Mouse (Mus musculus) limb, embryonic 14.5 days (tissue): Measurements from ENCODE around the gene Thoc6. TPM values are rescaled to one million over a fixed set of nuclear protein-coding genes. Genes with fewer than 3 reads are reported as not detected.

Experiments used
- ATAC-seq: fragments of 200-750 bp; cut with Nextera tagmentation; 2 replicates; pipeline ENCODE4 v1.8.0; 2017; ENCODE audit warnings: low read depth, moderate number of reproducible peaks, moderate TSS enrichment; ENCODE audit not compliant: low FRiP score
- DNase-seq: peaks from one replicate; pipeline ENCODE4 v3.0.0-alpha.2; 2015; ENCODE audit warnings: low spot score
- H3K27ac ChIP-seq: fragments of 300-500 bp; sonication (generic); replicated peaks from 2 replicates; pipeline ENCODE4 v1.5.1; 2014; ENCODE audit warnings: low read depth, mild to moderate bottlenecking, low read length, moderate library complexity, mixed read lengths
- H3K27me3 ChIP-seq: fragments of 300-500 bp; sonication (generic); 2 replicates; pipeline ENCODE4 v1.6.1; 2014; ENCODE audit warnings: low read length, mixed read lengths; ENCODE audit not compliant: control insufficient read depth, insufficient read depth
- H3K36me3 ChIP-seq: fragments of 300-500 bp; sonication (generic); 2 replicates; pipeline ENCODE4 v1.6.1; 2014; ENCODE audit warnings: mild to moderate bottlenecking, low read length, moderate library complexity, mixed read lengths; ENCODE audit not compliant: control insufficient read depth, insufficient read depth
- H3K4me1 ChIP-seq: fragments of 300-500 bp; sonication (generic); 2 replicates; pipeline ENCODE4 v1.6.1; 2014; ENCODE audit warnings: antibody characterized with exemption, low read length, mixed read lengths; ENCODE audit not compliant: control insufficient read depth, insufficient read depth
- H3K4me2 ChIP-seq: fragments of 300-500 bp; sonication (generic); replicated peaks from 2 replicates; pipeline ENCODE4 v1.6.1; 2014; ENCODE audit warnings: low read depth, mild to moderate bottlenecking, low read length, moderate library complexity; ENCODE audit not compliant: severe bottlenecking
- H3K4me3 ChIP-seq: fragments of 300-500 bp; sonication (generic); replicated peaks from 2 replicates; pipeline ENCODE4 v1.5.1; 2014; ENCODE audit warnings: low read length
- H3K9ac ChIP-seq: fragments of 300-500 bp; sonication (generic); 2 replicates; pipeline ENCODE4 v1.6.1; 2014; ENCODE audit warnings: mild to moderate bottlenecking, low read depth, low read length, moderate library complexity; ENCODE audit not compliant: severe bottlenecking
- H3K9me3 ChIP-seq: fragments of 300-500 bp; sonication (generic); 2 replicates; pipeline ENCODE4 v1.6.1; 2016; ENCODE audit warnings: low read length; ENCODE audit not compliant: control insufficient read depth
- POLR2A ChIP-seq: fragments of 200-500 bp; IDR thresholded peaks from 2 replicates; pipeline ENCODE4 v1.8.0; 2012; ENCODE audit warnings: inconsistent platforms, mild to moderate bottlenecking, moderate library complexity, borderline replicate concordance; ENCODE audit not compliant: insufficient read depth, insufficient read length; ENCODE audit errors: extremely low read depth
- WGBS: fragments of 180-500 bp; shearing (Covaris S2); extraction: QIAGEN DNeasy Blood & Tissue Kit; methylation state at CpG from one replicate; pipeline ENCODE4 v1.1.7; 2014; 5-methylcytosine and 5-hydroxymethylcytosine counted together
- polyA plus RNA-seq, 2 experiments: library from polyadenylated mRNA; depleted of rRNA in 1 of 2; stranded (reverse) in 1 of 2; unstranded in 1 of 2; fragments of >200 nt; fragmentation: Nextera tagmentation in 1 of 2; extraction: Ambion mirVana in 1 of 2; gene quantifications; 2 replicates each; pipeline versions ENCODE4 v1.2.1 to v1.2.3; 2012 to 2014

The Thoc6 gene
- polyA plus RNA-seq, 2 experiments, result 44.2 to 45.5 TPM

DNA sequence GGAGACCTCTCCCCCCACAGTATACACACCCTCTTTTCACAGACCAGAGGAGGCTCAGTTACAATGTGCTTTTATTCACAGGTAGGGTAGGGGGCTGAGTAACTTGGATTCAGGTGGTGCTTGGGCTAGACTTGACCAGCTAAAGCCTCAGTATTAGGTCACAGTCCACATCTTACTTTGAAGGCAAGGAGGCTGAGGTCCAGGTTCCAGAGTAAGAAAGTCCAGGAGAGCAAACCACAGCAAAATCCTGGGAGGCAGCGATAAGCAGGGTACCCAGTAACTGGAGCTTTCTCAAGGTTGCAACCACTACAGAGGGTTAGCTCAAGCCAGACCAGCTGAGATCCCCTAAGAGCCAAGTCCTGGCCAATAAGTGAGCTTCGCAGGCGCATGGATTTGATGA, 8.8 kb upstream of the Thoc6 start:
- ATAC-seq (no peak), DNase-seq (no peak)
- H3K4me2 ChIP-seq, result peak overlapping the region; percentile 34

DNA sequence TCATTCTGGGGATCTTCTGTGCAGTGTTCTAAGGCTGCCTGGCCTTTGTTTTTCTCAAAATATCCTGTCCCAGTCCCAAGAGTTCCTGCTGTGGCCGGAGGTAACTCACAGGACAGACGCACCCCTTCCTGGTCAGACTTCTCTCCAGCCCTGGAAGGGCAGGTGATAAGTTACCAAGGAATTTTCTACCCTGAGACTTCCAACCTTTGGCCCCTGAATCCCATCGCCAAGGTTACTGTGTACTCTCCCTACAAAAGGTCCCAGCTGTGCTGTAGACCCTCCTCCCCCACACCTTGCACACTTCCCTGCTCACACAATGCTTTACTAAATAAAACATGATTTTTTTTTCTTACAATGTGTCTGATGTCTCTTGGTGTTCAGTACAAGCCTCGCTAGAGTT, 8.4 kb upstream of the Thoc6 start:
- TF ChIP-seq POLR2A, result no peak
- WGBS, result 62% methylated on average over 4 of the region's 4 CpGs
- Histone ChIP-seq H3K4me2 (no peak overlapping the region), H3K4me1 (peaks cover 33% of the 10 kb centered on the region), H3K27me3 (peaks cover 44% of the 10 kb centered on the region), H3K4me3 (no peak overlapping the region), H3K9ac (no peak overlapping the region), H3K9me3 (no peaks in the 10 kb centered on the region), H3K36me3 (no peaks in the 10 kb centered on the region), H3K27ac (no peak overlapping the region)
- no peak for DNase-seq
- no peak for ATAC-seq

More for the DNA sequence above, 8.8 kb upstream of the Thoc6 start:
- Histone ChIP-seq H3K4me3 (no peak overlapping the region; the same call in 1 of the 2 replicates), H3K9me3 (no peaks in the 10 kb centered on the region), H3K27ac (no peak overlapping the region), H3K27me3 (peaks cover 44% of the 10 kb centered on the region), H3K4me1 (peaks cover 31% of the 10 kb centered on the region), H3K36me3 (no peaks in the 10 kb centered on the region), H3K9ac (no peak overlapping the region)
- 62% methylated on average over 3 of the region's 3 CpGs for WGBS
- no peak for TF ChIP-seq POLR2A

DNA sequence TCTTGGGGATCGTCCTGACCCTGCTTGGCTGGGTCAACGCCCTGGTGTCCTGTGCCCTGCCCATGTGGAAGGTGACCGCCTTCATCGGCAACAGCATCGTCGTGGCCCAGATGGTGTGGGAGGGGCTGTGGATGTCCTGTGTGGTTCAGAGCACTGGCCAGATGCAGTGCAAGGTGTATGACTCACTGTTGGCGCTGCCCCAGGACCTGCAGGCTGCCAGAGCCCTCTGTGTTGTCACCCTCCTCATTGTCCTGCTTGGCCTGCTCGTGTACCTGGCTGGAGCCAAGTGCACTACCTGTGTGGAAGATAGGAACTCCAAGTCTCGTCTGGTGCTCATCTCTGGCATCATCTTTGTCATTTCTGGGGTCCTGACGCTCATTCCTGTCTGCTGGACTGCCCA, 7.4 kb upstream of the Thoc6 start:
- no peak for DNase-seq
- H3K4me3 ChIP-seq, result no peak overlapping the region
- WGBS, result 64% methylated on average over 10 of the region's 10 CpGs
- peaks cover 50% of the 10 kb centered on the region for H3K27me3 ChIP-seq
- no peak overlapping the region for H3K9ac ChIP-seq
- no peaks in the 10 kb centered on the region for H3K36me3 ChIP-seq
- no peak overlapping the region for H3K27ac ChIP-seq
- no peak overlapping the region for H3K4me2 ChIP-seq
- ATAC-seq, result no peak
- no peak for TF ChIP-seq POLR2A
- no peaks in the 10 kb centered on the region for H3K9me3 ChIP-seq
- peaks cover 39% of the 10 kb centered on the region for H3K4me1 ChIP-seq

DNA sequence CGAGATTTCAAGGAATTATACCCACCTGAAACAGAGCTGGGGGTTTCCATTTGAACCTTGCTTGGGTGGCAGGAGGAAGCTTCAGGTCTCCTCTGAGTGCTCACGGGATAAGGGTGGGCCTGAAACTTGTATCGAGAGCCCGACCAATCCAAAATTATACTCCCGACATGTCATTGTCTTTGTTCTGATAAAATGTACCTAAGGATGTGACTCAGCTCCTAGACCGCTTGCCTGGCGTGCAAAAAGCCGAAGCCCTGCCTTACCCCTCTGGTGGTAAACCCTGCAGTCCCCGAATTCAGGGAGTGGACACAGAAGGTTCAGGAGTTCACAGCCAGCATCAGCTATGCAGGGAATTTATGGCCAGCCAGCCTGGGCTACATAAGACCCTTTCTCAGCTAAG, 6.7 kb upstream of the Thoc6 start:
- 67% methylated on average over 9 of the region's 9 CpGs for WGBS
- 0 out of 2 replicates have a peak overlapping the region, but pooled peaks have one; percentile 45 for H3K4me2 ChIP-seq
- no peaks in the 10 kb centered on the region for H3K36me3 ChIP-seq
- no peak overlapping the region for H3K27ac ChIP-seq
- H3K9me3 ChIP-seq, result no peaks in the 10 kb centered on the region
- H3K4me1 ChIP-seq, result peaks cover 46% of the 10 kb centered on the region
- DNase-seq (no peak), ATAC-seq (no peak)
- peaks cover 52% of the 10 kb centered on the region for H3K27me3 ChIP-seq
- no peak for TF ChIP-seq POLR2A
- peak overlapping the region; percentile 29 for H3K4me3 ChIP-seq
- no peak overlapping the region for H3K9ac ChIP-seq

DNA sequence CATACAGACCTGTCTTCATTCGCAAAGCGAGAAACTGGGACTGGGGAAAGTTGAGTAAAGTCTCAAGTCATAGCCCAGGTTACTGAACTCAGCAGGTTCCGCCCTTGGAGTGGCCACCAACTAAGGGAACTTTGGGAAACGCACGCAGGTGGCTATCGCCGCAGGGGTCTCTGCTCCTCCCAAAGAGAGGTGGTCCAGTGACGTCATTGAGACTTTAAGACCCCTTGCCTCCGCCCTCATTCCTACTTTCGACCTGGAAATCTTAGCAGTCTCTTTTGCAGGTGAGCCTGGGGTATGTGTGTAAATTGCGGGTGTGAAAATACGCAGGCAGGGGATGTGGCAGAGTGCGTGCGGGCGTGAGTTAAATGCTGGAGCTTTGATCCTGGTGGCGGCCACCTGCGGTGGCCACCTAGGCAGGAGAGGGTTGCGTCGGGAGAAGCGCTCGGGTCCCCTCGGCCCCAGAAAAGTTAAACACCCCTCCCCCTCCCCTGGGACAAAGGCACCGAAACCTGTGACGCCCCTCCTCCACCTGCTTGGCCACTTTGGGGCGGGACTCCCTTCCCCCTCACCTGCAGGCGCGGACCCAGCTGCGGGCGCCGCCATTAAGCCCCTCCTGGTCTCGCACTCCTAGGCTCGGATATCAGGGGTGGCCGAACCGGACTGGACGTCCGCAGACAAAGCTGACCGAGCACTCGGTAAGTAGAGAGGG, 5.6 kb upstream of the Thoc6 start, which contains the start of gene Cldn6:
Cldn6 (plus strand) TSS at position 123 of the 709 bp plus-strand sequence.
- peak within 1 kb of the TSS; percentile 29 for H3K4me3 ChIP-seq
- DNase-seq (no peak), ATAC-seq (no peak)
- no peaks in the 10 kb centered on the region for H3K36me3 ChIP-seq
- no peak within 1 kb of the TSS for H3K27ac ChIP-seq
- no peaks in the 10 kb centered on the region for H3K9me3 ChIP-seq
- peaks cover 52% of the 10 kb centered on the region for H3K27me3 ChIP-seq
- no peak within 1 kb of the TSS for H3K9ac ChIP-seq
- 3% methylated on average over 37 of the region's 38 CpGs for WGBS
- peaks cover 53% of the 10 kb centered on the region for H3K4me1 ChIP-seq
- no peak for TF ChIP-seq POLR2A
- H3K4me2 ChIP-seq, result peak within 1 kb of the TSS; percentile 45
